Mouse (Mus musculus) myocyte (in vitro differentiated cells): Measurements from ENCODE around the gene Mvk.

ENCODE experiments used
- CEBPB ChIP-seq: IDR thresholded peaks from 2 replicates; pipeline ENCODE4 v1.6.1; 2011; ENCODE audit warnings: mild to moderate bottlenecking, moderate library complexity; ENCODE audit not compliant: poor library complexity, insufficient read depth, severe bottlenecking
- E2F4 ChIP-seq: IDR thresholded peaks from one replicate; pipeline ENCODE4 v1.6.1; 2011; ENCODE audit warnings: mild to moderate bottlenecking, control low read depth, moderate library complexity; ENCODE audit not compliant: insufficient read depth
- MAX ChIP-seq: IDR thresholded peaks from one replicate; pipeline ENCODE4 v1.6.1; 2011; ENCODE audit warnings: low read depth, mild to moderate bottlenecking, control low read depth
- MYOD1 ChIP-seq, 3 experiments: IDR thresholded peaks; one replicate each; pipeline ENCODE4 v1.6.1; 2011; ENCODE audit warnings: control low read depth in 2 of 3, low read depth in 2 of 3, mild to moderate bottlenecking in 2 of 3, moderate library complexity in 1 of 3; ENCODE audit not compliant: insufficient read length in 2 of 3, control insufficient read depth in 1 of 3
- POLR2A ChIP-seq: IDR thresholded peaks from one replicate; pipeline ENCODE4 v1.6.1; 2011; ENCODE audit warnings: low read depth, mild to moderate bottlenecking, control low read depth, moderate library complexity; ENCODE audit not compliant: insufficient read length
- REST ChIP-seq: IDR thresholded peaks from one replicate; pipeline ENCODE4 v1.6.1; 2011; ENCODE audit warnings: mild to moderate bottlenecking, control low read depth, moderate library complexity; ENCODE audit not compliant: insufficient read depth, insufficient read length
- SRF ChIP-seq: IDR thresholded peaks from one replicate; pipeline ENCODE4 v1.6.1; 2011; ENCODE audit warnings: low read depth; ENCODE audit not compliant: control insufficient read depth, insufficient read length
- TCF12 ChIP-seq: IDR thresholded peaks from one replicate; pipeline ENCODE4 v1.6.1; 2011; ENCODE audit warnings: mild to moderate bottlenecking, control low read depth; ENCODE audit not compliant: poor library complexity, insufficient read depth, severe bottlenecking
- TCF3 ChIP-seq: IDR thresholded peaks from one replicate; pipeline ENCODE4 v1.6.1; 2011; ENCODE audit warnings: low read depth, control low read depth; ENCODE audit not compliant: insufficient read length
- USF1 ChIP-seq: IDR thresholded peaks from one replicate; pipeline ENCODE4 v1.6.1; 2011; ENCODE audit warnings: low read depth, mild to moderate bottlenecking, control low read depth, moderate library complexity

DNA sequence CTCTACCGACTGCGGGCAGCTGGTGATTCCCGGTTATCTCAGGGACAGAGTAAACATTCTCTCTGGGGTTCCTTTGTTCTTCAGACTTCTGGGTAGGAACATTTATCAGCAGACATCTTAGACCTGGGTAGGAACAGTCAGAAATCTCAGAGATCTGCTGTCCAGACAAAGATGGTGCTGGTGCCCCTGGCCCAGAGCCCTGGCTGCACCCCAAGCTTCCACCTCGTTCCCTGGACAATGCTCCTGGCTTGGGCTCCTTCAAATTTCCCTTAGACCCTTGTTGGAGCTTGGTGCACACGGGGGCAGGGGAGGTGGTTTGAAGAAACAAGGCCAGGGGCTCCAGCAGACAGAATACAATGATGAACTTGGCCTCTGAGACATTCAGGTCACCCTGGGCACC is 21.5 kb upstream of the Mvk start:
- TF ChIP-seq REST (no peak), POLR2A (peak; percentile 3), TCF12 (no peak), MYOD1 (IDR thresholded peaks at IDR 0.05; ENCODE audit: control insufficient read depth in 1 of 3, insufficient read length in 2 of 3, low read depth in 2 of 3) (no peak), SRF (no peak), USF1 (no peak), E2F4 (no peak), CEBPB (no peak), MAX (no peak), TCF3 (no peak)
